Mouse (Mus musculus): ENCODE measurements around the gene Gfra4. TPM values are rescaled to one million over a fixed set of nuclear protein-coding genes. Genes with fewer than 3 reads are reported as not detected.

Gene Gfra4
- polyA plus RNA-seq (2014; fragmentation: Illumina TruSeq; extraction: RNeasy Lipid Tissue Mini Kit (QIAGEN cat#74804)): 0.34 TPM

GRCm38 (mm10) chr2:131042988-131043387, at the start of gene Gfra4:
Gfra4 (minus strand) TSS chr2:131043088.

GRCm38 (mm10) chr2:131086667-131087390, 43.9 kb upstream of the Gfra4 start, which contains the start of gene Siglec1:
Siglec1 (minus strand) TSS chr2:131086765.

GRCm38 (mm10) chr2:131063404-131063864, 20.5 kb upstream of the Gfra4 start, which contains the start of gene Adam33:
Adam33 (minus strand) TSS chr2:131063814.

Other genes starting within 250 kb of the Gfra4 start
- gene 4930402H24Rik, start 136.7 kb downstream of the Gfra4 start, polyA plus RNA-seq (2014; fragmentation: Illumina TruSeq; extraction: RNeasy Lipid Tissue Mini Kit (QIAGEN cat#74804)): 45.1 TPM
- 39.7 TPM for gene Atrn, start 136.6 kb downstream of the Gfra4 start, polyA plus RNA-seq (2014; fragmentation: Illumina TruSeq; extraction: RNeasy Lipid Tissue Mini Kit (QIAGEN cat#74804))
- gene Adam33, start 20.7 kb upstream of the Gfra4 start, polyA plus RNA-seq (2014; fragmentation: Illumina TruSeq; extraction: RNeasy Lipid Tissue Mini Kit (QIAGEN cat#74804)): 0.57 TPM
- gene Siglec1, start 43.7 kb upstream of the Gfra4 start, polyA plus RNA-seq (2014; fragmentation: Illumina TruSeq; extraction: RNeasy Lipid Tissue Mini Kit (QIAGEN cat#74804)): 1.2 TPM
- gene Hspa12b, start 84.2 kb upstream of the Gfra4 start, polyA plus RNA-seq (2014; fragmentation: Illumina TruSeq; extraction: RNeasy Lipid Tissue Mini Kit (QIAGEN cat#74804)): 1.5 TPM
- not detected for gene Gm11037, start 90.4 kb upstream of the Gfra4 start, polyA plus RNA-seq (2014; fragmentation: Illumina TruSeq; extraction: RNeasy Lipid Tissue Mini Kit (QIAGEN cat#74804))
- 0.94 TPM for gene 1700037H04Rik, start 117.0 kb upstream of the Gfra4 start, polyA plus RNA-seq (2014; fragmentation: Illumina TruSeq; extraction: RNeasy Lipid Tissue Mini Kit (QIAGEN cat#74804))
- gene Cenpb, start 137.0 kb upstream of the Gfra4 start, polyA plus RNA-seq (2014; fragmentation: Illumina TruSeq; extraction: RNeasy Lipid Tissue Mini Kit (QIAGEN cat#74804)): 15.5 TPM
- gene Cdc25b, start 143.9 kb upstream of the Gfra4 start, polyA plus RNA-seq (2014; fragmentation: Illumina TruSeq; extraction: RNeasy Lipid Tissue Mini Kit (QIAGEN cat#74804)): 4.8 TPM
- gene Spef1, start 144.2 kb upstream of the Gfra4 start, polyA plus RNA-seq (2014; fragmentation: Illumina TruSeq; extraction: RNeasy Lipid Tissue Mini Kit (QIAGEN cat#74804)): 3.1 TPM
- 3.4 TPM for gene Ap5s1, start 164.0 kb upstream of the Gfra4 start, polyA plus RNA-seq (2014; fragmentation: Illumina TruSeq; extraction: RNeasy Lipid Tissue Mini Kit (QIAGEN cat#74804))
- 5.8 TPM for gene Mavs, start 191.0 kb upstream of the Gfra4 start, polyA plus RNA-seq (2014; fragmentation: Illumina TruSeq; extraction: RNeasy Lipid Tissue Mini Kit (QIAGEN cat#74804))
- gene Pank2, start 219.4 kb upstream of the Gfra4 start, polyA plus RNA-seq (2014; fragmentation: Illumina TruSeq; extraction: RNeasy Lipid Tissue Mini Kit (QIAGEN cat#74804)): 79.5 TPM

Measured in ovary, adult 10 weeks (tissue).